Mouse (Mus musculus) gastrocnemius, adult 8-10 months (tissue): ENCODE measurements at regions not wholly inside any gene's neighbourhood (a gene's known extent, or its start where the extent isn't known, plus 50 kb on each side); places are given as distances from the start of the nearest gene placed in this dataset.

Source experiments
- DNase-seq, 2 experiments: peaks; one replicate each; pipeline ENCODE4 v3.0.0; 2022; ENCODE audit warnings: low spot score in 2 of 2

DNA sequence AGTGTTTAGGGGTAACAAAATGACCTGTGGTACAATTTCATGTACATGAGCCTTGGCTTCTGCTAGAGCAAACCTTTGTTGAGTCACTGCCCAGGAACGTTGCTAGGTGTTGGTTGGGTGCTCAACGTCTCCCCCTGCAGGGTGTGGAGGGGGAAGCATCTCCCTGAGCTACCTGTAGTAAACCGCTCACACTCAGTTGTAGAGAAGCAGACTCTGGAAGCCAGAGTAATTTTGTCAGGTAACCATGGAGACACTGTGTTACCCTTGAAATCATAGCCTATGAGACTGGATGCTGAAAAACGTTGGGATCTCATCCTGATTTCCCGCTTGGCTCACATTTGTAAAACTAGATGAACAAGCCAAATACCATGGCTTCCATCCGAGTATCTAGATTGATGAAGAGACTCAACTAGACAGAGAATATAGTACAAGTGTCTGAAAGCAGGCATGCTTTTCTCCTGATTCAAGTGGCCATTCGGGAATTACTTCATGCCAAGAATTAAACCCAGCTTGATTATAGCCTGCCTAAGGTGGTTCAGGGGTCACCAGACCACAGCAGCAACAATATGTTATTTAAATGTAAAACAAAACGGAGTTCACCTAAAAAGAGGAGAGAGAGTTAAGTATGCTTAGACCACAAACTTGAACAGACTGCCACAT lies 63.7 kb upstream of the Ctla4 start:
- peak in 1 of 2 experiments; percentile 30 for DNase-seq

DNA sequence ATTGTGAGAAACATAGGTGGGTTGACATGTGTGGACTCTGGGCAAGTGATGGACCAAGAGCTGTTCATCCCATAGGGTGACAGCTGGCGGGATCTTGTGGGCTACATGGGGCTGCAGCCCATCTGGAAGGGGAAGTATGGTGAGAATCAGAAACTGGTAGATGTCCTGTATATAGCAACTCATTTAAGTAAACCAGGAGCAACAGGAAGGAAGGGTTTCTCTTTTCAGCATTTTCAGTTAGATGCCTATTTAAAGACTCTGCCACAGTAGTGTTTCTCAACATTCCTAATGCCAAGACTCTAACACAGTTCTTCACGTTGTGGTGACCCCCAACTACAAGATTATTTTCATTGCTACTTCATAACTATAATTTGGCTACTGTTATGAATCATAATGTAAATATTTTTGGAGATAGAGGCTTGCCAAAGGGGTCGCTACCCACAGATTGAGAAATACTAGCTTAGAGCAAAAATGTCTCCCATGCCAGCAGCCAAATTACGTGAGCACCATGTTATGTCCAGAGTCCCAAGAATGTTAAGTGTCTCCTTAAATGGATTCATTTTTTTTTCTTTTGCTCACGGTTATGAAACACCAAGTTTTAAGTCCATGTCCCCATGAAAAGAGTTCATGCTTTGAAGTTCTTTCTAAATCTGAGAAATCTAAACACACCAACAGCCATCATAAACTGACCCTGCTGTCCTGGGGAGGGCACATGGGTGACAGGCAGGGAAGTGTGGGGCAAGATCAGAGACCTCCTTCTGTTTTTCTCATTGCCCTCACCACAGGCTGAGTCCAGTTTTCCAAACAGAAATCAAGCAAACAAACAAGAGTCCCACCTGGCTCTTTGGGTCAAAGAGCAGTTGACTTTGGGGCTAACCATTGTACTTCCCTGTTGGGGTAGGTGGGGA lies 62.3 kb upstream of the Ctla4 start:
- DNase-seq = no peak

DNA sequence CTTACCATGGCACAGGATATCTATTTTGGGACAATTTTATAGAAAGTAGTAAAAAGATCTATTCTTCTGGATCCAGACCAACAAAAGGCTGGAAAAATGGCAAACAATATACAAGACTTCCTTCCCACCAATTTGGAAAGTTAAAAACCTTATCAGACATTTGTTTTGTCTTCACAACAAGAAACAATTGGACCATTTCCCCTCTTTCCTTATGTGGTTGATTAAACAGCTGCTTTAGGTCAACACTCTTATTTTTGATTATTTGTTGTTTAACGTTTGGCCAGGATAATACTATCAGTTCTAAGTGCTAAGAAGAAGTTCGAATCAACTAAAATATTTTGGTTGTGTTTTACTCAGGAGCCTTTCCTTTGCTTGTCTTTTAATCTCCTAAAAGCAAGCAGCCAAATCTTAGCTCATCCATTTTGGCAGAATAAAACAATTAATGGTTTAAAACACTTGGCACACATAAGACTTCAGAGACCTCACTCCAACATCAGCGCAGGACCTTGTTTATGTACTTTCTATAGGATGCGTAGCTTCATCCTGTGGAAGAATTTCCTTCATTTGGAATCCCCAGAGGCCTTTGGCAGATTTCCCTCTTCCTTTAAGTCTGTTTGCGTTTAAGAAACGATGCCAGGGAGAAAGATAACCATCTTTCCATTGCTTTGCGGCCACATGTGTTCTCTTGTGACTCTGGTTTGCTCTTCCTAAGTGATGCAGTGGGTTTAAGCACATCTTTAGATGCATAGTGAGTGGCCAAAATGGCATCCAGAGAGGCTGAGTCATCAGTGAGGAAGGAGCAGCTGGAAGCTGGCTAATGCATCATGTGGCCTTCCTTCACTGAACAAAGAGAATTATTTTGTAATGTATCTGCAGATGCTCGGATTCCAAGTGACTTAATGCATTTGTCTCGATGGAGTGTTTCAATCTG lies 61.3 kb upstream of the Ctla4 start:
- DNase-seq = peak in 1 of 2 experiments; percentile 15

DNA sequence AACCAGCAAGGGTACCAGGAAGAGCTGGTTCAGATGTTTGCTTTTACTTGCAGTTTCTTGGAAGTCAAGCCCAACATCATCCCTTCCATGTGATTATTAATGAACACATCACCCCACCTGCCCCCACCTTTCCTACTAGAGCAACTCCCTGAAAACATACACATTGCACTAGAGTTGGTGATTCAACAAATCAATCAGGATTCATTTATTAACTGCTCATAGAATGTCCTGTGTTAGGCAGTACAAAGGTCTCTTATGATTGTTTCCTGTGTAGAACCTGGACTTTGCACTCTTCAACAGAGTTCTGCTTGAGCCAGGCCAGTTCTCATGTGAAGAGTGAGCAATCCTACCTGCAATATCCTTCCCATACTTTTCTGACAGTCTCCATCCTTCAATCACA lies 59.8 kb upstream of the Ctla4 start:
- DNase-seq = no peak

DNA sequence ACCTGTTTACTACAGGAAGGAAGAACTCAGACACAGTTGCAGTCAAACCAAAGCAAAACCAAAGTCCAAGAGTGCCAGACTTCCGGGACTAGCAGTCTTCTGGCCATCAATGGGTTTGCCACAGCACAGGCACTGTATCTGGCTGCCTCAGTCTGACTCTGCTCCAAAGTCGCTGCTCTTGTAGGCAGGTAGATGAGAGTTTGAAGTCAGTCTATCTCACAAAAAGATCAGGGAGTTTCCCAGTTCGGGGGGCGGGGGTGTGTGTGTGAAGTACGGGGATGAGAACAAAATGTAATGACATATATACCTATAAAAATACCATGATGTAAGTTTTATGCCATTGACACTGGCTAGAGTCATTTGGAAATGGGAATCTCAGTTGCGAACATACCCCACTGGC lies 58.6 kb upstream of the Ctla4 start:
- DNase-seq = no peak

DNA sequence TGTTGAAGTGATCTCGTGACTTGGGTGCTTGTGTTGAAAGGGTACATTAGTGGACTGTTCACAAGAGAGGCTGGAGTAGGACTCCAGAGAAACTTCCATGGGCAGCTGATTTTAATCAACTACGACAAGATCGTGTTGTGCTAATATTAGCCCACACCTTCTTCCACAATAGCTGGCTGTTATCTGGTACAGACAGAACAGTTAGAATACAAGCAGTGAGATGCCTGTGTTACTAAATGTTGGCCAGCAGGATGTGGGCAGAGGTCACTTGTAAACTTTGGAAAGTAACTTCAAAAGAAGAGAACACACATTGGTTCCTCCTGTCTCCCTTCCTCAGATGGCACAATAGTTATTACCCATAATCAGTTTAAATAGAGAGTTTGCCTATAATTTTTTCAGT lies 57.0 kb upstream of the Ctla4 start:
- DNase-seq = no peak

DNA sequence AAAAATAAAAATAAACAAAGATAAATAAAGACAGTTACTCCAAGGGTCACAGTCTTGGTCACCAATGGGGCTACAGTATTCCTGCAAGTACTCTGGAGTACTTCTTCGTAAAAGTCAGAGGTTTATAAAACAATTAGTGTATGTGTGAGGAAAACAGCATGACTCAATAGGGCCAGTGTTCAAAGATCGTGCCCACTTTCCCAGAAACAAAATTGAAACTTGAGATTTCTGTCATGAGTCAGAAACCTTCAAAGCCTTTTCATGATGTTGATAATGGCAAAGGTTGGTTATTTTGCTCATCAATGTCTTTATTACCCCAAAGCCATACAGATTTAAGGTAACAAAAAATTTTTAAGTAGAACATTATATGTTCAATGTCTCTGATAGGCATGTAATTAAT lies 53.1 kb upstream of the Ctla4 start:
- DNase-seq = no peak
